Mouse (Mus musculus): ENCODE results near the gene 2010300C02Rik.
A peak's percentile ranks its signal among the peaks of the same experiment; 100 is the strongest.
"Not testable (repeated sequence)": the region's sequence is repeated elsewhere in the genome, so short reads cannot be mapped to it uniquely, and the experiment has no call there.

The 2010300C02Rik gene

GRCm38 (mm10) chr1:37719761-37720640 lies at the start of gene 2010300C02Rik:
2010300C02Rik (minus strand) TSS chr1:37720085.
- DNase-seq: peak; percentile 78

DNA sequence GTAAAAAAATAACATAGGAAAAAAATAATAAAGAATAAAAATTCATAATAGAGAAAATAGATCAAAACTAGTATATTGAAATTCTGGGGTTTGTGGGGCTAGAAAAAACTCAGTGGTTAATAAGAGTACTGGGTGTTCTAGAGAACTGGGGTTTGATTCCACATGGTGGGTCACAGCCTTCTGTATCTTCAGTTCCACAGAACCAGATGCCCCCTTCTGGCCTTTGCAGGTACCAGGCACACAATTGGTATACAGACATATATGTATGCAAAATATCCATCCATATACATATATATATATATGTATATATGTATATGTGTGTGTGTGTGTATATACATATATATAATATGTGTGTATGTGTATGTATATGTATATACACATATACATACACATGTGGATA lies 39.5 kb upstream of the 2010300C02Rik start:
- DNase-seq: no peak

DNA sequence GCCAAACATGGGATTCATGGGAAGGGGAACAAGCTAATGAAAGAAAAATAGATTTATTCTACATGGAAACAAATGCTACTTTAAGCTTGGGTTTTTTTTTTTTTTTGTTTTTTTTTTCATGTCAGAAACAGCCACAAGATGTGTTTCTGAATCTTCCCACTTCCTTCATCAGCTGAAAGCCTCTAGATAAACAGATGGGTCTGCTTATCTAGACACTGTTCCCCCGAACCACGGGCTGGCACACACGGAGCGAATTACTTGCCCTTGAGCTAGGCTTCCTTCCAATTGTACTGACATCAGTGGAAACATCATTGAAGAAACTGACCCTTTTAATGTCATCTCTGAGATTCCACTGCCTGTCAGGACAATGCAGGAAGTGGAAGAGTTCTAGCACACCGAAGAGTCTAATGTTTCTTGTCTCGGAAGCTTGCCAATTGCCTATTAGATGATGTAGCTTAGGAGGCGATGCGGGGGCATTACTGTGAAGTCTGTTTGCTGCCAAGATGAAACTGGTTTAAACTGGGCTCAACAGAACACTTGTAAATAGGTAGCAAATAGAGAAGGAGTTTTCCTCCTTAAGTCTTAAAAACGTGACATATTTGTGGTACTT lies 24.9 kb upstream of the 2010300C02Rik start:
- no peak for DNase-seq

DNA sequence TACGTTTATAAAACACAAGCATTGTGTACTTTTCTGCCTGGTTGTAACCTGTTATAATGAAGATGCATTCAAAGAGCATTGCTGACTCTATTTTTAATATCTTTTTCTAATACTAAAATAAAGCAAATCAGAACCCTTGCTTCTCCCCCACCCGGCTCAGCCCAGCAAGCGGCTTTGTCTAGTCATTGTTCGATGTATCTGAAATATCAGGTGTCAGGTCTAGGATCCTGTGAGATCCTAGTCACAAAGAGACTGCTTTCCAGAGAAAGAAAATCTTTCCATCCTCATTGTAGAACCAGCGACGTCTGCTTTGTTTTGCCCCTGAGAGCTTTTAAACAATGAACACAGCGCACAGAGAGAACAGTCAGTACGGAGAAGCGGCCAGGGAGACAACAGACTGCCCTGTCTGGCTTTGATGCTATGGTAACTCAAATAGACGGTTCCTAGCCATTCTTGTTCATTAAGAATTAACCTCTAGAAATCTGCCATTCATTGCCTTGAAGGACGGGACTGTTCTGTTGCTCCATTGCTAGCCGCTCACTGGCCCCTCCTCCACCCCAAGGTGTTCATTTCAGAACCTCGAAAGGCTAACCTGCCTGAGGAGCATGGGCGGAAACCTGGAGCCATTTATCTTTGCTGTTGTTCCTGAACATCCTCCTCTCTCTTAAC lies 22.9 kb upstream of the 2010300C02Rik start:
- DNase-seq: no peak

- DNase-seq: no peak
These were observed 22.2 kb upstream of the 2010300C02Rik start for GRCm38 (mm10) chr1:37742126-37742525.

GRCm38 (mm10) chr1:37740161-37740802 lies 20.4 kb upstream of the 2010300C02Rik start:
- DNase-seq: no peak

DNA sequence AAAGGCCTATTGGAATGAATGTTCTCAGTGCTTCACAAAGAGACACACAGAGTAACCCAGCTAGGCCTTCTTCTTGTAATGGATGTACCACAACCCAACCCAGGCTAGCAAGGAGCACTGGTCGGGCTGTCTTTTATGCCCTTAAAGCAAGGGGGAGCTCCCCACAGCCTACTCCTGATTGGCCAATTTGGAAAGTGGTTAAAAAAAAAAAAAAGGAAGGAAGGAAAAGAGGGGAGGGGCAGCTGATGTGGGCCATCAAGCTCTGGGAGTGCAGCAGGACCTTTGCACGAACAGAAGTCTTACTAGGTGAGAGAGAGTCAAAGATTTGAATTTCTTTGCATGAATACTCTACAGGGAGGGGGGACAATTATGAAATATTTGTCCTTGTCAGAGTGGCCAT lies 19.0 kb upstream of the 2010300C02Rik start:
- DNase-seq: no peak

- DNase-seq: no peak
These were observed 17.2 kb upstream of the 2010300C02Rik start for GRCm38 (mm10) chr1:37737045-37737444.

GRCm38 (mm10) chr1:37735932-37736331 lies 16.0 kb upstream of the 2010300C02Rik start:
- DNase-seq: no peak

DNA sequence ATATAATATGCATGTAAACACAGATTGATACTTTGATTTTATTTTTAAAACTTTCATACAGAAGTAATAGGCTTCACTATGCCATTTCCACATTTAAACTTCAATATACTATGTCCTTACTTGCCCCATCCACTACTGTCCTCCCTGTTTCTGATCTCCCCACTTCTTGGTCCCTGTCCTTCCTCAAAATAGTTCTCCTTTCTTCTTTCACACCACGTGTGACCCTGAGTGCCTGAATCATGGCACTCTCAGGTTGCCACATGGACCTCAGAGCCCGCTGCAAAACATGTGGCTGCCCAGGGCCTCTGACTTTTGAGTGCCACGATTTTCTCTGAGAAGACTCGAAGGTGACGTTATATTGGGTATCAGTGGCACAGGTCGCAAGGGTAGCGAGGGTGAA lies 15.0 kb upstream of the 2010300C02Rik start:
- no peak for DNase-seq

DNA sequence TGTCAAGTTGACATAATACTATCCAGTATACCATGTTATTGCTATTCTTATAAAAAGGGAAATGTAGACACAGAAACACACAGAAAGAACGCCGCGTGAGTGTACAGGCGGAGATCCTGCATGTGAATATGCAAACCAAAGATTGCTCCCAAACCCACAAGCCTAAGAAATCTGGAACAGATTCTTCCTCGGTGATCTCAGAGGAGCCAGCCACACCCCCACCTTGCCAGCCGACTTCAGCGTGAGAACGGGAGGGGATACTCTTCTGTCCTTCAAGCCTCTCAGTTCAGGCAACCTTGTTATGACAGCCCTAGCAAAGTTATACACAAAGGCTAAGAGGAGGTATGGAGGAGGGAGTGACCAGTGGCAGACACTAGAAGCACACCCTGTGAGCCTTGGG lies 9.5 kb upstream of the 2010300C02Rik start:
- no peak for DNase-seq

- DNase-seq: no peak
These were observed 8.2 kb upstream of the 2010300C02Rik start for GRCm38 (mm10) chr1:37728053-37728452.

GRCm38 (mm10) chr1:37727186-37727585 lies 7.3 kb upstream of the 2010300C02Rik start:
- no peak for DNase-seq

GRCm38 (mm10) chr1:37726426-37726825 lies 6.5 kb upstream of the 2010300C02Rik start:
- DNase-seq: no peak

- DNase-seq: no peak
These were observed 6.0 kb upstream of the 2010300C02Rik start for GRCm38 (mm10) chr1:37725880-37726279.

GRCm38 (mm10) chr1:37721092-37721491 lies 1.2 kb upstream of the 2010300C02Rik start:
- DNase-seq: no peak

DNA sequence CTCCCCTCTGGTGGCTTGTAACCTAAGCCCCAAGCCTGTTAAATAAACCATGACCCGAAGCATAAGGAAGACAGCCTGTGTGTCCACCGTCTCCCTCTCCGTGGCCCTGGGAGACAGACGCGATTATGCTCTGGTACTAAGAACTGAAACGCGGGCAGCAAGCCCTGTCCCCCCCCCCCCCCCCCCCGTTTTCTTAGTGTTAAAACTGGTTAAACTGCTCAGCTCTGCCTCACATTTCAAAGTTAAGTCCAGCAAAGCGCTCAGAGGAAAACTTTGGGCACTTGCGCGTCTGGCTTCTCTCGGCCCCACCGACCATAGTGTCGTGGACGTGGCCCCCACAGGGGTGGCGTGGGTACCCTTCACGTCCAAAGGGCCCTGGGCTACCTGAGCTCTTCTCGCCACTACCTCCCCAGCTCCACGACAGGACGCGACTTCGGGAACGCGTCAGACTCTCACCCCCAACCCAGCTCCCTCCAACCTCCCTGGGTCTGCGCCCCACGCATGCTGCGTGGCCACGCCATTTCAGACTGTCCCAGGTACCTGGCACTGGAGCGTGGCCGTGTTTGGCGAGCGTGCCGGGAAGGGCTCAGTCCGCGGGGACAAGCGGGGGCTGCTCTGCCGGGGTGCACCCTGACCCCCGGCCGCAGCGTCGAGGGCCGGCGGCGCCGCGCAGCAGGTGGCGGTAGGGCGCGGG lies 708 bp downstream of the 2010300C02Rik start:
- peak; percentile 56 for DNase-seq

DNA sequence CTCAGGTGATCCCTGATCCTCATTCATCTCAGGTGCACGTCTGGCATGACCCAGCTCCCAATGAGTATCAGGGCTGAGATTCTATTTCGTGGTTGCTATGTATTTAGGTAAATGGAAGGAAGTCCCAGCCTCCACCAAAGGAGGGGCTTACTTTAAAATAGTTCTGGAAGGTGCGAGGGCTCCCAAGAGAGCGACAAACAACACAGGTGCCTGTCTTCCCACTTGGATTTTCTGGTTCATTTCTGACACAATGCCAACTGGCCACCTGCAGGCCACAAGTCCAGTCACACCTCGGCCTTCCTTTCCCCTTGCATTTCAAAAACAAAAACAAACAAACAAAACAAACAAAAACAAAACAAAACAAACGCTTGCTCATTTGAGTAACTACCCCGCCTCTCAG lies 1.4 kb downstream of the 2010300C02Rik start:
- peak; percentile 68 for DNase-seq

DNA sequence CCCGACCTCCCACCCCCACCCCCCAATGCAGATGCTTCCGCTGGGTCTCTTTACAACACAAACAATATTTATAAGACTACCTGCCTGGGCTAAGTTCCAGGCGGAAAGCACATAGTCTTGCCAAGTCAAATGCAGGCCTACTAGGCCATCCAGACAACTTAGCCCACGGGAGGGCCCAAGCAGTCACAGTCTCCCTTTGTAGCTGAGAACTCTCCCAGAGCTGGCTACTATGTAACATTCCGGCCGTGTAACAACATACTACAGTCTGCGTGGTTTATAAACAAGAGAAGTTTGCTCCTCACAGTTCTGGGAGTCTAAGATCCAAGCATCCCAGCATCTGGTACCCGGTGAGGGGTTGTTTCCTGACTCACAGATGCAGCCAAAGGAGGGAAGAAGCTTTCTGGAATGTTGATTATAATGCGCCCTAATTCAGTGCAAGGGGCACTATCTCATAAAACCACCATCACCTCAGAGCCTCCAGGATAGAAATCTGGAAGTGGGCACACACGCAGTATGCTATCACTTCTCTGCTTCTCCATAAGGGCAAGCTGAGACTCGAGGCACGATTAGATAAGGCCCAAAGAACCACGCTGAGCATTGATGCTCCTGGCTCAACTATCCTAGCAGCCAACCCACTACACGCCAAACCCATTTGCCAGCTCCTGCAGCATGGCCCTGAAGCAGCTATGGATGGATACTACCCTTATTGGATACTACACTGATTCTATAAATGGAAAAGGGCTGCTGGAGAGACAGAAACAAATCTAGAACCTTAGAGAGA lies 2.3 kb downstream of the 2010300C02Rik start:
- no peak for DNase-seq

DNA sequence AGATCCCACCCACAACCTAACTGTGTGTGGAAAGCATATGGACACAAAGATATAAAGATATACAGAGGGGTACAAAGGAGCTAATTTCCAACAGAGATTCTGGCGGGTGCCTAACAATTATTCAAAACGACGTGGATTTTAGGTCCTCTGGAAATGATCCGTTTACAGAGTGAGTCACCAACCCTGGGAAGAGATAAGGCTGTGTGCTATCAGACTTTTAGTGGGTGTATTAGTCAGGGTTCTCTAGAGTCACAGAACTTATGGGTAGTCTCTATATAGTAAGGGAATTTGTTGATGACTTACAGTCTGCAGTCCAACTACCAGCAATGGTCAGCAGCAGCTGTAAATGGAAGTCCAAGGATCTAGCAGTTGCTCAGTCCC lies 7.5 kb downstream of the 2010300C02Rik start:
- DNase-seq: not testable (repeated sequence)

GRCm38 (mm10) chr1:37711596-37712356 lies 8.1 kb downstream of the 2010300C02Rik start:
- no peak for DNase-seq
